Mouse (Mus musculus): ENCODE results near the gene Olfr812. TPM values are rescaled to one million over a fixed set of nuclear protein-coding genes. Genes with fewer than 3 reads are reported as not detected.

Olfr812 gene
- polyA plus RNA-seq, 1 experiment from 2014 or later = not detected

Other genes starting within 250 kb of the Olfr812 start
- not detected in 2 replicates for gene Olfr796, start 233.5 kb downstream of the Olfr812 start, polyA plus RNA-seq (2015; fragmentation: Nextera tagmentation; extraction: Ambion mirVana)
- gene Olfr798, start 218.2 kb downstream of the Olfr812 start, polyA plus RNA-seq (2015; fragmentation: Nextera tagmentation; extraction: Ambion mirVana) = not detected in 2 replicates
- not detected in 2 replicates for gene Olfr799, start 208.6 kb downstream of the Olfr812 start, polyA plus RNA-seq (2015; fragmentation: Nextera tagmentation; extraction: Ambion mirVana)
- not detected in 2 replicates for gene Olfr800, start 188.4 kb downstream of the Olfr812 start, polyA plus RNA-seq (2015; fragmentation: Nextera tagmentation; extraction: Ambion mirVana)
- gene Olfr801, start 172.2 kb downstream of the Olfr812 start, polyA plus RNA-seq (2015; fragmentation: Nextera tagmentation; extraction: Ambion mirVana) = not detected in 2 replicates
- not detected in 2 replicates for gene Olfr802, start 157.9 kb downstream of the Olfr812 start, polyA plus RNA-seq (2015; fragmentation: Nextera tagmentation; extraction: Ambion mirVana)
- gene Olfr803, start 151.8 kb downstream of the Olfr812 start, polyA plus RNA-seq (2015; fragmentation: Nextera tagmentation; extraction: Ambion mirVana) = not detected in 2 replicates
- gene Olfr804, start 142.9 kb downstream of the Olfr812 start, polyA plus RNA-seq (2015; fragmentation: Nextera tagmentation; extraction: Ambion mirVana) = not detected in 2 replicates
- gene Olfr805, start 116.7 kb downstream of the Olfr812 start, polyA plus RNA-seq (2015; fragmentation: Nextera tagmentation; extraction: Ambion mirVana) = not detected in 2 replicates
- gene Olfr806, start 104.2 kb downstream of the Olfr812 start, polyA plus RNA-seq (2015; fragmentation: Nextera tagmentation; extraction: Ambion mirVana) = not detected in 2 replicates
- gene Olfr807, start 88.3 kb downstream of the Olfr812 start, polyA plus RNA-seq (2015; fragmentation: Nextera tagmentation; extraction: Ambion mirVana) = not detected in 2 replicates
- gene Olfr808, start 80.6 kb downstream of the Olfr812 start, polyA plus RNA-seq (2015; fragmentation: Nextera tagmentation; extraction: Ambion mirVana) = not detected in 2 replicates
- gene Olfr809, start 71.5 kb downstream of the Olfr812 start, polyA plus RNA-seq (2015; fragmentation: Nextera tagmentation; extraction: Ambion mirVana) = not detected in 2 replicates
- not detected in 2 replicates for gene Olfr810, start 51.2 kb downstream of the Olfr812 start, polyA plus RNA-seq (2015; fragmentation: Nextera tagmentation; extraction: Ambion mirVana)
- not detected in 2 replicates for gene Olfr811, start 41.7 kb downstream of the Olfr812 start, polyA plus RNA-seq (2015; fragmentation: Nextera tagmentation; extraction: Ambion mirVana)
- gene Olfr813, start 9.3 kb upstream of the Olfr812 start, polyA plus RNA-seq (2015; fragmentation: Nextera tagmentation; extraction: Ambion mirVana) = not detected in 2 replicates
- not detected in 2 replicates for gene Olfr814, start 33.8 kb upstream of the Olfr812 start, polyA plus RNA-seq (2015; fragmentation: Nextera tagmentation; extraction: Ambion mirVana)
- gene Olfr815, start 59.8 kb upstream of the Olfr812 start, polyA plus RNA-seq (2015; fragmentation: Nextera tagmentation; extraction: Ambion mirVana) = not detected in 2 replicates
- gene Olfr816, start 69.5 kb upstream of the Olfr812 start, polyA plus RNA-seq (2015; fragmentation: Nextera tagmentation; extraction: Ambion mirVana) = not detected in 2 replicates
- not detected in 2 replicates for gene Olfr818, start 103.0 kb upstream of the Olfr812 start, polyA plus RNA-seq (2015; fragmentation: Nextera tagmentation; extraction: Ambion mirVana)
- not detected in 2 replicates for gene Olfr819, start 121.2 kb upstream of the Olfr812 start, polyA plus RNA-seq (2015; fragmentation: Nextera tagmentation; extraction: Ambion mirVana)
- gene Olfr247, start 130.0 kb upstream of the Olfr812 start, polyA plus RNA-seq (2015; fragmentation: Nextera tagmentation; extraction: Ambion mirVana) = not detected in 2 replicates
- not detected in 2 replicates for gene Gm10310, start 139.0 kb upstream of the Olfr812 start, polyA plus RNA-seq (2015; fragmentation: Nextera tagmentation; extraction: Ambion mirVana)
- gene Olfr820, start 166.5 kb upstream of the Olfr812 start, polyA plus RNA-seq (2015; fragmentation: Nextera tagmentation; extraction: Ambion mirVana) = not detected in 2 replicates
- not detected in 2 replicates for gene Olfr821, start 184.3 kb upstream of the Olfr812 start, polyA plus RNA-seq (2015; fragmentation: Nextera tagmentation; extraction: Ambion mirVana)
- gene Olfr822, start 225.1 kb upstream of the Olfr812 start, polyA plus RNA-seq (2015; fragmentation: Nextera tagmentation; extraction: Ambion mirVana) = not detected in 2 replicates

Data from lung, embryonic 16.5 days (tissue).